Mouse (Mus musculus): ENCODE data around the gene Rab15.

DNA sequence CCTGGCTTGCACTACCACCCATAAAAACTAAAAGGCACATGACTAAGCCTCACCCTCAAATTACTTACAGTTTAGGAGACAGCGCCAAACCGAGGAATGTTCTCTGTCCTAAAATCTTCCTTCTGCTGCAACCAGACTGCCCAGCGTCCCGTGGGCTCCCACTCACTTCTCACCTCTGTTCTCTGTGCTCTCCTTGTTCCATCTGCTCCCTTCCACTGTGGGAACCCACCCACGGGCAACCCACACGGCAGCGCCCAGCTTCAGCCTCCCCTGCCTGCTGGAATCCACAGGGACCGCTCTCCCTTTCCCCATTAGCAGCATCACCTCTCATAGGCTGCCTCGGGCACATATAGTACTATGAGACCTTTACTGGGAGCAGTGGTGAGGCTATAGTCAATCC lies 3.8 kb downstream of the Rab15 start:
- TF ChIP-seq POLR2A (IDR thresholded peaks at IDR 0.05; ENCODE audit: low read depth, low read length) (no peak), CTCF (IDR thresholded peaks at IDR 0.05; ENCODE audit: extremely low read depth, insufficient read length, insufficient replicate concordance, low read depth, low read length) (no peak)
